Mouse (Mus musculus): Measurements from ENCODE around the gene Serpina12. TPM values are rescaled to one million over a fixed set of nuclear protein-coding genes. Genes with fewer than 3 reads are reported as not detected.

The Serpina12 gene
- polyA plus RNA-seq, 1 experiment from 2014 or later, result not detected

DNA sequence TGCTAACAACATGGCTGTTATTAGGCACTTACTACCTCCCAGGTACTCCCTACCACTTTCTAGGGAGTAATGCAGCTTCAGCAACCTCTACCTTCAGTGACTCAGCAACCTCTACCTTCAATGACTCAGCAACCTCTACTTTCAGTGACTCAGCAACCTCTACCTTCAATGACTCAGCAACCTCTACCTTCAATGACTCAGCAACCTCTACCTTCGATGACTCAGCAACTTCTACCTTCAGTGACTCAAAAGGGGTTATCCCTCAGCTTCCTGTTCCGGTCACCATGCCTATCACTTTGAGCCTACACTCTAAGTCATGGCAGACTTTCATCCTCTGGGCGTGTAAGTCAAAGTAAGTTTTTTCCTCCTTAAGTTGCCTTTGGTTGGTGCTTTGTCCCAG, 43.6 kb downstream of the Serpina12 start:
- ATAC-seq (replicated peaks; ENCODE audit: low FRiP score) (no peak), DNase-seq (ENCODE audit: low spot score) (no peak)
- no peak overlapping the region for H3K4me2 ChIP-seq
- no peaks in the 10 kb centered on the region for H3K4me1 ChIP-seq (replicated peaks; ENCODE audit: control insufficient read depth, insufficient read depth, low read length)
- H3K9ac ChIP-seq (ENCODE audit: low read depth, low read length), result no peak overlapping the region
- no peaks in the 10 kb centered on the region for H3K36me3 ChIP-seq (ENCODE audit: control insufficient read depth, insufficient read depth, low read length)
- WGBS, result 83% methylated on average over 3 of the region's 3 CpGs
- no peak overlapping the region for H3K27ac ChIP-seq (ENCODE audit: low read depth, low read length)
- peaks cover 3% of the 10 kb centered on the region; the same call in 1 of the 2 replicates for H3K9me3 ChIP-seq (ENCODE audit: control insufficient read depth, low read length)
- H3K4me3 ChIP-seq (ENCODE audit: low read depth, low read length), result no peak overlapping the region
- no peaks in the 10 kb centered on the region for H3K27me3 ChIP-seq (replicated peaks; ENCODE audit: control insufficient read depth, insufficient read depth, low read length)

DNA sequence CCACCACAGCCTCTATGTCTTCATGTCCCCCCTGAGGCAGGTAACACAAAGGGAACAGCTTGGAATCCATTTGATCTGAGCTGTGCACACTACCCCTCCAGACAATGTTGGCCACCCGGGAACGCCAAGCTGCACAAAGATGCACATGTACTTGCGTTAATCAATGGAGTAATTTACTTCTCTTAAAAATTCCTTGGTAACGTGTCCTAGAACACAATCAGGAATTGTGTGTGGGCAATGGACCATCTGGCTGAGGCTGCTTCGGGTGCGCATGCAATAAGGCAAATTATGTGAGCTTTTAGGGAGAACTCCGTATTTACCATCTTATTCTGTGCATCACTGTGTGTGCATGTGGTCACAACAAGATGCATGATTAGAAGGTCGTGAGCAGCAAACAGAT, 44.6 kb downstream of the Serpina12 start:
- 87% methylated on average over 8 of the region's 8 CpGs for WGBS
- no peaks in the 10 kb centered on the region for H3K36me3 ChIP-seq (ENCODE audit: control insufficient read depth, insufficient read depth, low read length)
- peaks cover 2% of the 10 kb centered on the region; the same call in 1 of the 2 replicates for H3K9me3 ChIP-seq (ENCODE audit: control insufficient read depth, low read length)
- ATAC-seq (replicated peaks; ENCODE audit: low FRiP score) (no peak), DNase-seq (ENCODE audit: low spot score) (no peak)
- H3K4me1 ChIP-seq (replicated peaks; ENCODE audit: control insufficient read depth, insufficient read depth, low read length), result no peaks in the 10 kb centered on the region
- H3K27me3 ChIP-seq (replicated peaks; ENCODE audit: control insufficient read depth, insufficient read depth, low read length), result no peaks in the 10 kb centered on the region
- no peak overlapping the region for H3K27ac ChIP-seq (ENCODE audit: low read depth, low read length)
- H3K4me2 ChIP-seq, result no peak overlapping the region
- H3K9ac ChIP-seq (ENCODE audit: low read depth, low read length), result no peak overlapping the region
- H3K4me3 ChIP-seq (ENCODE audit: low read depth, low read length), result no peak overlapping the region

- Histone ChIP-seq H3K9me3 (ENCODE audit: control insufficient read depth, low read length) (no peaks in the 10 kb centered on the region), H3K36me3 (ENCODE audit: control insufficient read depth, insufficient read depth, low read length) (no peaks in the 10 kb centered on the region), H3K9ac (ENCODE audit: low read depth, low read length) (no peak overlapping the region), H3K4me2 (no peak overlapping the region), H3K4me3 (ENCODE audit: low read depth, low read length) (no peak overlapping the region), H3K27me3 (replicated peaks; ENCODE audit: control insufficient read depth, insufficient read depth, low read length) (no peaks in the 10 kb centered on the region), H3K4me1 (replicated peaks; ENCODE audit: control insufficient read depth, insufficient read depth, low read length) (no peaks in the 10 kb centered on the region), H3K27ac (ENCODE audit: low read depth, low read length) (no peak overlapping the region)
- no peak for DNase-seq (ENCODE audit: low spot score)
- no peak for ATAC-seq (replicated peaks; ENCODE audit: low FRiP score)
- 63% methylated on average over 2 of the region's 2 CpGs for WGBS
Measured at GRCm38 (mm10) chr12:103996513-103996912, 47.7 kb downstream of the Serpina12 start.

DNA sequence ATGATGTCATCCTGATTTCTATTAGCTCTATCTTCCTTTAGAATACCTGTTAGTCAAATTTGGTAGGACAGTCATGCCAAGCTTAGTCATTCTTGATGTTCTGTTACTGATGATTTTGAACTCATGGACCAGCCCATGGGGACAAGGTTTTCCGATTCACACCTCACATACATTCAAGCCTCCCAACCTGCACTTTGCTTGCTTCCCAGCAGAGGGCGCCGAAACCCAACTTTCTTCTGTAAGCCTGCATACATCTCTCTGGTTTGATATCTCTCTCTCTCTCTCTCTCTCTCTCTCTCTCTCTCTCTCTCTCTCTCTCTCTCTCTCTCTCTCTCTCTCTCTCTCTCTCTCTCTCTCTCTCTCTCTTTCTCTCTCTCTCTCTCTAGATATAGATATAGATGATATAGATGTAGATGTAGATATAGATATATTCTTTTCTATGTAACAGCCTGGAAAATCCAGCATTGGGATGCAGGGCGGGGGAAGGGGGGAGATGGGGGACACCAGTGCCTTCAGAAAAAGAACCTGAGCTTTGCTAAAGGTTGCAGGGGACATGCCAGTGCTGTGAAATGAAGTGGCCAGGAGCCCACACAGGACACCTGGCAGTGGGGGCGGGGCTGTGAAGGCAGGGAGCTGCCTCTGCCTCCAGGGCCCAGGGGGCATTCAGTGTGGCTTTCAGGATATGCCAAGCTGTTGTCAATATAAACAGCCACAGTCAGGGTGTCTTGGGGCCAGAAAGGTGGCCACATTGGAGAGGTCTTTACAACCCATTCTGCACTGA, 48.8 kb downstream of the Serpina12 start:
- H3K27ac ChIP-seq (ENCODE audit: low read depth, low read length), result no peak overlapping the region
- H3K4me3 ChIP-seq (ENCODE audit: low read depth, low read length), result no peak overlapping the region
- DNase-seq (ENCODE audit: low spot score) (no peak), ATAC-seq (replicated peaks; ENCODE audit: low FRiP score) (no peak)
- no peaks in the 10 kb centered on the region for H3K4me1 ChIP-seq (replicated peaks; ENCODE audit: control insufficient read depth, insufficient read depth, low read length)
- H3K4me2 ChIP-seq, result no peak overlapping the region
- 40% methylated on average over 5 of the region's 5 CpGs for WGBS
- H3K9me3 ChIP-seq (ENCODE audit: control insufficient read depth, low read length), result no peaks in the 10 kb centered on the region
- H3K27me3 ChIP-seq (replicated peaks; ENCODE audit: control insufficient read depth, insufficient read depth, low read length), result no peaks in the 10 kb centered on the region
- H3K36me3 ChIP-seq (ENCODE audit: control insufficient read depth, insufficient read depth, low read length), result no peaks in the 10 kb centered on the region
- H3K9ac ChIP-seq (ENCODE audit: low read depth, low read length), result no peak overlapping the region

GRCm38 (mm10) chr12:103992945-103993344, 51.3 kb downstream of the Serpina12 start:
- DNase-seq (ENCODE audit: low spot score), result no peak
- Histone ChIP-seq H3K9ac (ENCODE audit: low read depth, low read length) (no peak overlapping the region), H3K36me3 (ENCODE audit: control insufficient read depth, insufficient read depth, low read length) (no peaks in the 10 kb centered on the region), H3K4me2 (no peak overlapping the region), H3K27ac (ENCODE audit: low read depth, low read length) (no peak overlapping the region), H3K4me3 (ENCODE audit: low read depth, low read length) (no peak overlapping the region), H3K27me3 (replicated peaks; ENCODE audit: control insufficient read depth, insufficient read depth, low read length) (no peaks in the 10 kb centered on the region), H3K4me1 (replicated peaks; ENCODE audit: control insufficient read depth, insufficient read depth, low read length) (no peaks in the 10 kb centered on the region), H3K9me3 (ENCODE audit: control insufficient read depth, low read length) (no peaks in the 10 kb centered on the region)
- WGBS, result 64% methylated on average over 7 of the region's 7 CpGs
- ATAC-seq (replicated peaks; ENCODE audit: low FRiP score), result no peak

GRCm38 (mm10) chr12:103989857-103990256, 54.4 kb downstream of the Serpina12 start, which contains the start of gene Serpina11:
TSS of gene Serpina11 (minus strand) at chr12:103989957.
- no peak within 1 kb of the TSS for H3K4me3 ChIP-seq (ENCODE audit: low read depth, low read length)
- no peaks in the 10 kb centered on the region for H3K4me1 ChIP-seq (replicated peaks; ENCODE audit: control insufficient read depth, insufficient read depth, low read length)
- H3K36me3 ChIP-seq (ENCODE audit: control insufficient read depth, insufficient read depth, low read length), result no peaks in the 10 kb centered on the region
- H3K4me2 ChIP-seq, result no peak within 1 kb of the TSS
- ATAC-seq (replicated peaks; ENCODE audit: low FRiP score) (no peak), DNase-seq (ENCODE audit: low spot score) (no peak)
- no peak within 1 kb of the TSS for H3K9ac ChIP-seq (ENCODE audit: low read depth, low read length)
- no peaks in the 10 kb centered on the region for H3K27me3 ChIP-seq (replicated peaks; ENCODE audit: control insufficient read depth, insufficient read depth, low read length)
- WGBS, result 68% methylated on average over 6 of the region's 6 CpGs
- no peaks in the 10 kb centered on the region for H3K9me3 ChIP-seq (ENCODE audit: control insufficient read depth, low read length)
- H3K27ac ChIP-seq (ENCODE audit: low read depth, low read length), result peak within 1 kb of the TSS; percentile 38

DNA sequence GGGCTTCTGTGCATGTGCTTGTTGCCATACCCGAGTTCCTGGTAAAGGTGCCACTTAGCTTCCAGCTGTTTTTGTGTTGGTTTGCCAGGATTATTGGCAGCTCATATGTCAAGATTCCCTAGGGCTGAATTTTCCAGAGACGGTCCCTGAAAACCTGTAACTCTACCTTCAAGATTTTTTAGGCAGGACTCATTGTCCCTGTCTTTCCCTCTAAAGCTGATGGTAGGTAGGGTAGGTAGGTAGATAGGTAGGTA, 54.8 kb downstream of the Serpina12 start:
- no peaks in the 10 kb centered on the region for H3K27me3 ChIP-seq (replicated peaks; ENCODE audit: control insufficient read depth, insufficient read depth, low read length)
- ATAC-seq (replicated peaks; ENCODE audit: low FRiP score) (no peak), DNase-seq (ENCODE audit: low spot score) (no peak)
- H3K4me1 ChIP-seq (replicated peaks; ENCODE audit: control insufficient read depth, insufficient read depth, low read length), result no peaks in the 10 kb centered on the region
- no peaks in the 10 kb centered on the region for H3K9me3 ChIP-seq (ENCODE audit: control insufficient read depth, low read length)
- 67% methylated on average over 2 of the region's 2 CpGs for WGBS
- H3K4me2 ChIP-seq, result no peak overlapping the region
- H3K9ac ChIP-seq (ENCODE audit: low read depth, low read length), result no peak overlapping the region
- H3K27ac ChIP-seq (ENCODE audit: low read depth, low read length), result peak overlapping the region; percentile 30
- no peaks in the 10 kb centered on the region for H3K36me3 ChIP-seq (ENCODE audit: control insufficient read depth, insufficient read depth, low read length)
- no peak overlapping the region for H3K4me3 ChIP-seq (ENCODE audit: low read depth, low read length)

DNA sequence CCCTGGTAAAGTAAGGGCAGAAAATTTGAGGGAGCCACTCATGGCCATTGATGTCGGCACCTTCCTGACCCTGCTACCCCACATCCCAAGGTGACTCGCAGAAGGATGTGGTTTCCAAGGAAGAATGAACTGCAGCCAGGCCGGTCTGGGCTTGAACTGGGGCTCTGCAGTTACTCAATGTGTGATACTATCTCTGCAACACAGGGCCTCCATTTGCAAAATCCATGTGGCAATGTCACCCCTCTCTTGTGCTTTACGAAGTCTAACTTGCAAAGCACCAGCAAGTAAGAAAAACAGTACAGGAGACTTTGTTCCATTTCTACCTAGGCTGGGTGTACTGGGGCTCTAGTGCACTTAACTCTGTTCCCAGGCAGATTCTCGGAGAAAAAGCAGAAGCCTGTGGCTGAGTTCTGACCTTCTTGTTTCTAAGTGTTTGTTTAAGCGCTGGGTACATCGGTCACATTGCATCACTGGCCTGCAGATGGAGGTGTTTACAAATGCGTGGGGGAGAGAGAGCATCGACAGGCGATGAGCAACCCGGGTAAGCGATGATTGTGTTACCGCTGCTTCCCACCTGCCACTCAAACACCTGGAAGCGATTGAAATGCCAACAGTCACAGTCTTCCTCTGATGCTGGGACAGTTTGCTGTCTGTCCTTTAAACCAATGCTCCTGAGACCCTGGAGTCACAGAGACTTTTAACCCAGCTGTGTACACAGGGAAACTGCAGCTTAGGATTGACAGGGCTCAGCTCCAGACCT, 55.3 kb downstream of the Serpina12 start:
- peak; percentile 35 for DNase-seq (ENCODE audit: low spot score)
- Histone ChIP-seq H3K27me3 (replicated peaks; ENCODE audit: control insufficient read depth, insufficient read depth, low read length) (no peaks in the 10 kb centered on the region), H3K9me3 (ENCODE audit: control insufficient read depth, low read length) (no peaks in the 10 kb centered on the region), H3K27ac (ENCODE audit: low read depth, low read length) (peak overlapping the region; percentile 38), H3K4me3 (ENCODE audit: low read depth, low read length) (no peak overlapping the region), H3K4me2 (no peak overlapping the region), H3K9ac (ENCODE audit: low read depth, low read length) (no peak overlapping the region), H3K4me1 (replicated peaks; ENCODE audit: control insufficient read depth, insufficient read depth, low read length) (no peaks in the 10 kb centered on the region), H3K36me3 (ENCODE audit: control insufficient read depth, insufficient read depth, low read length) (no peaks in the 10 kb centered on the region)
- WGBS, result 38% methylated on average over 14 of the region's 14 CpGs
- ATAC-seq (replicated peaks; ENCODE audit: low FRiP score), result peak; percentile 57

DNA sequence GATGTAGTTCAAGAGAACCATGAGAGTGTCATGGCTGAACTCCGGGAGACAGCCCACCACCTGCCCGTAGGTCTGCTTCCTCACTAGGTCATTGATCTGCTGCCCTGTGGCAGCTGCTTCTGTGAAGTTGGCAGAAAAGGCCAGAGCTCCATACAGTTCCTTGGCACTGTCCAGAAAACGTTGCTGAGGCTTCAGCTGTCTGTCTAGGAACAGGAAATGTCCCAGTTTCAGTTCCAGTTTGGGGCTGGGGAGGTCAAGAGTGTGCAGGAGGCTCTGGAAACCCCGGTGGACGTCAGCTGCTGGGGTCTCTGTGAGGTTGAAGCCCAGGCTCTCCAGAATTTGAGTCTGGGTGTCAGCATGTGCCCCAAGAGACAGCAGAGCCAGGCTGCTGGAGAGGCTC, 58.4 kb downstream of the Serpina12 start:
- Histone ChIP-seq H3K36me3 (ENCODE audit: control insufficient read depth, insufficient read depth, low read length) (no peaks in the 10 kb centered on the region), H3K9ac (ENCODE audit: low read depth, low read length) (no peak overlapping the region), H3K9me3 (ENCODE audit: control insufficient read depth, low read length) (no peaks in the 10 kb centered on the region), H3K4me1 (replicated peaks; ENCODE audit: control insufficient read depth, insufficient read depth, low read length) (no peaks in the 10 kb centered on the region), H3K4me2 (no peak overlapping the region), H3K27ac (ENCODE audit: low read depth, low read length) (no peak overlapping the region), H3K4me3 (ENCODE audit: low read depth, low read length) (no peak overlapping the region), H3K27me3 (replicated peaks; ENCODE audit: control insufficient read depth, insufficient read depth, low read length) (no peaks in the 10 kb centered on the region)
- ATAC-seq (replicated peaks; ENCODE audit: low FRiP score) (no peak), DNase-seq (ENCODE audit: low spot score) (no peak)
- 64% methylated on average over 5 of the region's 5 CpGs for WGBS
